Mouse (Mus musculus): ENCODE data around the gene Iscu. TPM values are rescaled to one million over a fixed set of nuclear protein-coding genes. Genes with fewer than 3 reads are reported as not detected.

Gene Iscu
- polyA plus RNA-seq, 1 experiment: not detected

- Histone ChIP-seq H3K4me3 (ENCODE audit: insufficient read depth, low read depth, low read length) (no peak overlapping the region), H3K27ac (ENCODE audit: insufficient read depth, low read depth, low read length) (no peak overlapping the region), H3K4me1 (ENCODE audit: control insufficient read depth, insufficient read depth, low read length) (peaks cover 18% of the 10 kb centered on the region)
- no peak for TF ChIP-seq POLR2A (IDR thresholded peaks at IDR 0.05; ENCODE audit: insufficient read depth, low read depth, low read length)
- 85% methylated on average over 7 of the region's 7 CpGs for WGBS
Observed at GRCm38 (mm10) chr5:113731174-113731573, 41.4 kb upstream of the Iscu start.

DNA sequence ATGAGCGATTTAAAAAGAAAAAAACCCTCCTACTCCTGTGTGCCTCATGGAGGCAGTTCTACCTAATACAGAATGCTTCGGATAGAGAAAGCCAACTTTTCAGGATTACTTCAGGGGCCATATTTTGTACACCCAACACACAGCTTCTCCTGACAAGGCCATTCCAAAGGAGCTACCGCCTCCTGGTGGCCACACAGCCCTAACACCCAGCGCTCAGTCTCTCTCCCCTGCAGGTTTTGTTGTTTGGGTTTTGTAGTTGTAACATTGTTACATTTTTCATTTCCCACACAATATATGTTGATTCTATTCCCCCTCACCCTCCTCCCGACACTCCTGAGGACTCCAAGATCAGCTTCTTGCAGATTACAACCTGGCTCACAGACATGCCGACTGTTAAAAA lies 40.4 kb upstream of the Iscu start:
- Histone ChIP-seq H3K27ac (ENCODE audit: insufficient read depth, low read depth, low read length) (no peak overlapping the region), H3K4me3 (ENCODE audit: insufficient read depth, low read depth, low read length) (no peak overlapping the region), H3K4me1 (ENCODE audit: control insufficient read depth, insufficient read depth, low read length) (peaks cover 25% of the 10 kb centered on the region)
- WGBS: 30% methylated on average over 6 of the region's 6 CpGs
- TF ChIP-seq CTCF (IDR thresholded peaks at IDR 0.05; ENCODE audit: insufficient read depth, low read depth, low read length): peak; percentile 55
- TF ChIP-seq POLR2A (IDR thresholded peaks at IDR 0.05; ENCODE audit: insufficient read depth, low read depth, low read length): no peak

DNA sequence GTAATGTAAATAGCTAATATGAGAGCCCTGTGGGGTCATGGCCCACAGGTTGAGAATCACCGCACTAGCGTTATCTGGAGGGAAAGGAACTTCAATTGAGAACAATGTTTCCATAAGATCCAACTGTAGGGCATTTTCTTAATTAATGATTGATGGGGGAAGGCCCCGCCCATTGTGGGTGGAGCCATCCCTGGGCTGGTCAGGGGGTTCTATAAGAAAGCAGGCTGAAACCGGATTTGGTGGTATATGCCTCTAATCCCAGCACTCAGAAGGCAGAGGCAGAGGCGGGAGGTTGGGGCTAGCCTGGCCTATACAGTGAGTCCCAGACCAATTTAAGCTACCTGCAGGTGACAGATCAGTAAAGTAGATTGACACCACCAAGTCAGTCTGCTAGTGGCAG lies 38.2 kb upstream of the Iscu start:
- TF ChIP-seq POLR2A (IDR thresholded peaks at IDR 0.05; ENCODE audit: insufficient read depth, low read depth, low read length) (no peak), CTCF (IDR thresholded peaks at IDR 0.05; ENCODE audit: insufficient read depth, low read depth, low read length) (no peak)
- Histone ChIP-seq H3K4me1 (ENCODE audit: control insufficient read depth, insufficient read depth, low read length) (peaks cover 33% of the 10 kb centered on the region), H3K27ac (ENCODE audit: insufficient read depth, low read depth, low read length) (no peak overlapping the region), H3K4me3 (ENCODE audit: insufficient read depth, low read depth, low read length) (no peak overlapping the region)
- 69% methylated on average over 5 of the region's 5 CpGs for WGBS

DNA sequence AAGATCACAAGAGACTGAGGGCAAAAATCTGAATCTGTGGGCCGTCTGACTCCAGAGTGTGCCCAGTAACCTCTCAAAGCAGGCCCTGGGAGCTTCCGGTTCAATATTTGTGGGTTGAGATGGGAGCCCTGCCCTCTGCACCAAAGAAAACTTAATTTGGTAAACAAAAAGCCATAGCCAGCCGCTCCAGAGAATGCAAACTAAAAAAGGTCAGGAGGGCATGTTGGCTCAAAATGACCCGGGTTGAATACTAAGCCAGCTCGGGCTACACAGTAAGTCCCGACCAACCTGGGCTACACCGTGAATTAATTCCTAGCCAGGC lies 37.6 kb upstream of the Iscu start:
- H3K4me3 ChIP-seq (ENCODE audit: insufficient read depth, low read depth, low read length): peak overlapping the region; percentile 46
- 25% methylated on average over 7 of the region's 7 CpGs for WGBS
- peaks cover 33% of the 10 kb centered on the region for H3K4me1 ChIP-seq (ENCODE audit: control insufficient read depth, insufficient read depth, low read length)
- no peak; the same call in 1 of the 2 replicates for TF ChIP-seq POLR2A (IDR thresholded peaks at IDR 0.05; ENCODE audit: insufficient read depth, low read depth, low read length)
- no peak for TF ChIP-seq CTCF (IDR thresholded peaks at IDR 0.05; ENCODE audit: insufficient read depth, low read depth, low read length)
- H3K27ac ChIP-seq (ENCODE audit: insufficient read depth, low read depth, low read length): peak overlapping the region; percentile 95

GRCm38 (mm10) chr5:113735345-113736112 lies 37.0 kb upstream of the Iscu start, which contains the start of gene Ficd:
Gene Ficd (plus strand): TSS chr5:113735803.
- H3K27ac ChIP-seq (ENCODE audit: insufficient read depth, low read depth, low read length): peak within 1 kb of the TSS; percentile 95
- H3K4me1 ChIP-seq (ENCODE audit: control insufficient read depth, insufficient read depth, low read length): peaks cover 27% of the 10 kb centered on the region
- H3K4me3 ChIP-seq (ENCODE audit: insufficient read depth, low read depth, low read length): peak within 1 kb of the TSS; percentile 78
- WGBS: under 1% methylated on average over 71 of the region's 71 CpGs
- TF ChIP-seq CTCF (IDR thresholded peaks at IDR 0.05; ENCODE audit: insufficient read depth, low read depth, low read length): no peak
- TF ChIP-seq POLR2A (IDR thresholded peaks at IDR 0.05; ENCODE audit: insufficient read depth, low read depth, low read length): peak; percentile 14; the same call in 1 of the 2 replicates

- TF ChIP-seq CTCF (IDR thresholded peaks at IDR 0.05; ENCODE audit: insufficient read depth, low read depth, low read length) (no peak), POLR2A (IDR thresholded peaks at IDR 0.05; ENCODE audit: insufficient read depth, low read depth, low read length) (no peak)
- Histone ChIP-seq H3K4me1 (ENCODE audit: control insufficient read depth, insufficient read depth, low read length) (peaks cover 22% of the 10 kb centered on the region), H3K27ac (ENCODE audit: insufficient read depth, low read depth, low read length) (peak overlapping the region; percentile 80; the same call in 1 of the 2 replicates), H3K4me3 (ENCODE audit: insufficient read depth, low read depth, low read length) (peak overlapping the region; percentile 78)
- WGBS: 0% methylated on average over 10 of the region's 10 CpGs
Observed at GRCm38 (mm10) chr5:113736113-113736502, 36.4 kb upstream of the Iscu start.

- H3K4me3 ChIP-seq (ENCODE audit: insufficient read depth, low read depth, low read length): peak overlapping the region; percentile 78
- 33% methylated on average over 15 of the region's 15 CpGs for WGBS
- peaks cover 19% of the 10 kb centered on the region for H3K4me1 ChIP-seq (ENCODE audit: control insufficient read depth, insufficient read depth, low read length)
- TF ChIP-seq POLR2A (IDR thresholded peaks at IDR 0.05; ENCODE audit: insufficient read depth, low read depth, low read length) (no peak), CTCF (IDR thresholded peaks at IDR 0.05; ENCODE audit: insufficient read depth, low read depth, low read length) (no peak)
- H3K27ac ChIP-seq (ENCODE audit: insufficient read depth, low read depth, low read length): no peak overlapping the region
Observed at GRCm38 (mm10) chr5:113736522-113737164, 35.9 kb upstream of the Iscu start.

DNA sequence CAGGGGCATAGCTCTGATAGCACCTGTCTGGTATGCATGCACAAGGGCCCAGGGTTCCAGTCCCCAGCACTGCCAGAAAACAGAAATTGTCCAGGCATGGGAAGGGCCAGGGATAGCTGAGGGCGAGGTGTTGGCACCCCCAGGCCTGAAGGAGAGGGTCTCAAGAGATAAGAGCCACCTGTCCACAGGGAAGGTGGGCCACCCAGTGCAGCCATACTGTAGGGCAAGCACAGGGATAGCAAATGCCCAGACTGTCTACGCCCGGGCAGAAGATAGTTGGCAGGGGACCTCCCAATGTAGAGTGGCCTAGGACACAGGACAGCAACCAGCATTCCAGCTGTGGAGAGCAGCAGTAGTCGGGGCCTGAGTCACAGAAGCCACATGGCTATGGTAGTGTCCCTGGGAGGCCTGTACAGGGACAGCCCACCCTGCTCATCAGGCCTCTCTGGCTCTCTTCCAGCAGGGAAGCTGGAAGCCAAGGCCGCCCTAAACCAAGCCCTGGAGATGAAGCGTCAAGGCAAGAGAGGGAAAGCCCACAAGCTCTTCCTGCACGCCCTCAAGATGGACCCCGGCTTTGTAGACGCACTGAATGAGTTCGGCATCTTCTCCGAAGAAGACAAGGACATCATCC lies 34.8 kb upstream of the Iscu start:
- no peak overlapping the region for H3K4me3 ChIP-seq (ENCODE audit: insufficient read depth, low read depth, low read length)
- 85% methylated on average over 11 of the region's 11 CpGs for WGBS
- peaks cover 19% of the 10 kb centered on the region for H3K4me1 ChIP-seq (ENCODE audit: control insufficient read depth, insufficient read depth, low read length)
- TF ChIP-seq POLR2A (IDR thresholded peaks at IDR 0.05; ENCODE audit: insufficient read depth, low read depth, low read length) (no peak), CTCF (IDR thresholded peaks at IDR 0.05; ENCODE audit: insufficient read depth, low read depth, low read length) (no peak)
- no peak overlapping the region for H3K27ac ChIP-seq (ENCODE audit: insufficient read depth, low read depth, low read length)

DNA sequence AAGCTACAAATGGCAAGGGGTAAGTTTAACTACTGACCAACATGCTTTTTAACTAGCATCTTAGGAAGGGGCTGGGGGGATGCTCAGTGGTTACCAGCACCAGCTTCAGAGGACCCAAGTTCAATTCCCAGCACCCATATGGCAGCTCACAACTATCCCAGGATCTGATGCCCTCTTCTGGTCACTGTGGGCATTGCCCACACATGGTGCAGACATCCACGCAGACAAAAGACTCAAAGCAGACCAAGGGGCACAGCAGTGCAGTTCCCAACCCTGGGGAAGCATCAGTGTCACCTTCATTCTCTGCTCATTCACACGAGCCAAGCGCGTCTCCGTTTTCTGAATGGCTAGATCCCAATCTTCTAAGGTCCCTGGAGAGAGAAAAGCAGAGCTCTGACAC lies 24.9 kb upstream of the Iscu start:
- WGBS: 98% methylated on average over 5 of the region's 5 CpGs
- H3K4me3 ChIP-seq (ENCODE audit: insufficient read depth, low read depth, low read length): no peak overlapping the region

More for the DNA sequence above, 24.9 kb upstream of the Iscu start:
- no peak for TF ChIP-seq POLR2A (IDR thresholded peaks at IDR 0.05; ENCODE audit: insufficient read depth, low read depth, low read length)
- TF ChIP-seq CTCF (IDR thresholded peaks at IDR 0.05; ENCODE audit: insufficient read depth, low read depth, low read length): no peak
- Histone ChIP-seq H3K27ac (ENCODE audit: insufficient read depth, low read depth, low read length) (no peak overlapping the region), H3K4me1 (ENCODE audit: control insufficient read depth, insufficient read depth, low read length) (no peaks in the 10 kb centered on the region)
